Mouse (Mus musculus) left cerebral cortex, postnatal 4 days (tissue): Measurements from ENCODE around the gene Aars. TPM values are rescaled to one million over a fixed set of nuclear protein-coding genes. Genes with fewer than 3 reads are reported as not detected.
"Not testable (repeated sequence)": the region's sequence is repeated elsewhere in the genome, so short reads cannot be mapped to it uniquely, and the experiment has no call there.

Experiments used
- DNase-seq: peaks from one replicate; pipeline ENCODE4 v3.0.0-alpha.2; 2022
- intact Hi-C: fragments of 180-260 bp; cut with DNase I; formaldehyde crosslinking; loops from one replicate; pipeline ENCODE4 v1.15.1; 2025
- microRNA-seq: library from miRNA; unstranded; fragments of <30 nt; microRNA quantifications from one replicate; pipeline ENCODE4 v1.2.0, GENCODE M21; 2022
- total RNA-seq, 2 experiments: library from RNA; stranded (reverse); gene quantifications; 2 replicates each; pipeline ENCODE4 v1.2.3; 2021

Aars gene
- total RNA-seq, 2 experiments from 2014 or later = 98.4 to 108 TPM

DNA sequence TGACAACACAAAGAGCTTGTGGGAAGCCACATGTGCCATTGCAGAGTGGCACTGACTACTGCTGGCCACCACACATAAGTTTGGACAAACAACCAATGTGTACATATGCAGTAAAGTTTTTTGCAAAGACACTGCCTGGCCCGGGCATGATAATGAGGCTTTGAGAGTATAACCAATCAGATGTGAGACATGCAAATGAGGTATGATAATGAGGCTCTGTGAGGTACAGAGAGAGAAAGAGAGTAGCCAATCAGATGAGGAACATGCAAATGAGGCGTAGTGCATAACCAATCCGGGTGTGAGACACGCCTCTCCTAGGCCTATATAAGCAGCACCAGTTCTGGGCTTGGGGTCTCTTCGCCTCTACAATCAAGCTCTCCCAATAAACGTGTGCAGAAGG, 59.4 kb downstream of the Aars start, which contains the start of gene Clec18a:
Clec18a (minus strand) TSS at position 101 of the 400 bp plus-strand sequence.
- intact Hi-C loops = loop anchor here (5.0 kb wide), 1 partner anchor 35 kb away; the partner anchor contains the start of gene Exosc6
- DNase-seq = not testable (repeated sequence)

DNA sequence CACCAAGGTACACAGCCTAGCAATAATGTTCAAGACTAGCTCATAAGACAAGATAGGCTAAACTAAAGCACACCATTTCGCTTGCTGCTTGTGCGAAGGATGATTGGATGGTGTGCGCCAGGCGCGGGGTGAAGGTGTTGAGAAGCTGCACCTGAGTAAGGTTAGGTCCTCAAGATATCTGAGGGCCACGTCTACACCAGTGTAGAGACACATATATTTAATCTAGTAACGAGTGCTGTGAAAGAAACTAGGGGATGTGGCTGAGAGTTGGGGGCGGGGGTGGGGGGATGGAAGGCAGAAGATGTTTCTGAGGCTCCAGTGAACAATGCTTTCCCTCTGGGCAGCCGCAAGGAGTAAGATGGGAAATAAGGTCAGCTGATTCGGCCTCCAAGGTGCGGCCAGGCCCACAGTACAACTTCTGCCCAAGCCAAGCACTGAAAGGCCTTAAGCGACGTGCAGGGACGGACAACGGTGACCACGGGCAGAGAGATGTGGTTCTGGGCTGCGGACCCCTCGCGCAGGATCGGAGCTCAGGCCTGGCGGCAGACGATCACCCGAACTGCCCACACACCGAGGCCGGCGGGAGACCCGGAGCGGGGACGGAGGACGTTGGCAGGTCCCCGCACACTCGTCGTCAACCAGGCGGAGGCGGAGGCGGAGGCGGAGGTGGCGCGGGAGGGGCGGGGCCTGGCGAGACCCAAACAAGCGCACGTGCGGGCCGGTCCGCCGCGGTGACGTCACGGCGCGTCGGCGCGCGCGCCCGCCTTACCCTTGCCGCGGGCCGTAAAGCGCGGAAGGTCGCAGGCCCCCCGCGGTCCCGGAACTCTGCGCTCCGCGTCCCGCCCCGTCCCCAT, 61.1 kb downstream of the Aars start, which contains the start of gene Pdpr:
Pdpr (plus strand) TSS at position 766 of the 854 bp plus-strand sequence.
- DNase-seq = peak; percentile 96
- intact Hi-C loops = loop anchor here (2.0 to 5.0 kb wide), 2 partner anchors 37 to 49 kb away; partner anchors contain the start of gene Exosc6

GRCm38 (mm10) chr8:111094719-111095302, 61.9 kb downstream of the Aars start:
- intact Hi-C loops = loop anchor here (2.0 to 5.0 kb wide), 2 partner anchors 38 to 48 kb away; partner anchors contain the start of gene Exosc6
- DNase-seq = not testable (repeated sequence)

Small RNA genes lying within 50 kb of the gene (microRNA-seq; reads per million reads assigned to microRNA genes)
- not detected for gene Gm24103
- gene Mir3473d = not detected

Other genes starting within 250 kb of the Aars start
- gene Il34, start 227.2 kb upstream of the Aars start, total RNA-seq = 10 to 100 TPM; 13.8 to 14.2 TPM
- gene Cog4, start 186.5 kb upstream of the Aars start, total RNA-seq = 10 to 100 TPM; 46.8 to 47.7 TPM
- gene Sf3b3, start 186.4 kb upstream of the Aars start, total RNA-seq = 10 to 100 TPM; 82.3 to 83.9 TPM
- 1 to 10 TPM; 7.8 to 7.9 TPM for gene Fuk, start 130.7 kb upstream of the Aars start, total RNA-seq
- gene St3gal2, start 113.2 kb upstream of the Aars start, total RNA-seq = 10 to 100 TPM; 78.9 to 80.6 TPM
- gene Ddx19a, start 35.3 kb upstream of the Aars start, total RNA-seq = 10 to 100 TPM; 43.2 to 44.0 TPM
- 10 to 100 TPM; 21.3 to 21.6 TPM for gene Ddx19b, start 1.4 kb upstream of the Aars start, total RNA-seq
- gene Exosc6, start 23.2 kb downstream of the Aars start, total RNA-seq = not detected
- gene Clec18a, start 59.3 kb downstream of the Aars start, total RNA-seq = under 1 TPM in 1 of 2 experiments, not detected in 1; 0.14 TPM
- gene Pdpr, start 61.5 kb downstream of the Aars start, total RNA-seq = 10 to 100 TPM; 31.0 to 32.8 TPM
- gene Glg1, start 226.1 kb downstream of the Aars start, total RNA-seq = 100 to 1,000 TPM; 107 to 114 TPM